Mouse (Mus musculus) heart, embryonic 15.5 days (tissue): ENCODE measurements around the gene Gm49355. TPM values are rescaled to one million over a fixed set of nuclear protein-coding genes. Genes with fewer than 3 reads are reported as not detected.
"Not testable (repeated sequence)": the region's sequence is repeated elsewhere in the genome, so short reads cannot be mapped to it uniquely, and the experiment has no call there.

Experiments used
- ATAC-seq: fragments of 200-750 bp; cut with Nextera tagmentation; replicated peaks from 2 replicates; pipeline ENCODE4 v1.8.0; 2017; ENCODE audit warnings: low read depth, moderate TSS enrichment; ENCODE audit not compliant: insufficient number of reproducible peaks, insufficient read depth, low FRiP score
- H3K27ac ChIP-seq: fragments of 300-500 bp; sonication (generic); 2 replicates; pipeline ENCODE4 v1.5.1; 2015; ENCODE audit warnings: mild to moderate bottlenecking, inconsistent platforms
- H3K27me3 ChIP-seq: fragments of 300-500 bp; sonication (generic); 2 replicates; pipeline ENCODE4 v1.6.1; 2015; ENCODE audit warnings: inconsistent platforms
- H3K36me3 ChIP-seq: fragments of 300-500 bp; sonication (generic); 2 replicates; pipeline ENCODE4 v1.6.1; 2015; ENCODE audit warnings: mild to moderate bottlenecking, inconsistent platforms
- H3K4me1 ChIP-seq: fragments of 300-500 bp; sonication (generic); replicated peaks from 2 replicates; pipeline ENCODE4 v1.6.1; 2015; ENCODE audit warnings: inconsistent platforms
- H3K4me2 ChIP-seq: fragments of 300-500 bp; sonication (generic); 2 replicates; pipeline ENCODE4 v1.6.1; 2015; ENCODE audit warnings: inconsistent platforms, mild to moderate bottlenecking, moderate library complexity
- H3K4me3 ChIP-seq: fragments of 300-500 bp; sonication (generic); 2 replicates; pipeline ENCODE4 v1.5.1; 2015; ENCODE audit warnings: mild to moderate bottlenecking, inconsistent platforms
- H3K9ac ChIP-seq: fragments of 300-500 bp; sonication (generic); 2 replicates; pipeline ENCODE4 v1.6.1; 2015; ENCODE audit warnings: mild to moderate bottlenecking, inconsistent platforms
- H3K9me3 ChIP-seq: fragments of 300-500 bp; sonication (generic); replicated peaks from 2 replicates; pipeline ENCODE4 v1.6.1; 2016; ENCODE audit warnings: inconsistent platforms
- WGBS: fragments of 180-500 bp; shearing (Covaris S2); methylation state at CpG from one replicate; pipeline ENCODE4 v1.1.7; 2015; ENCODE audit warnings: mixed read lengths; 5-methylcytosine and 5-hydroxymethylcytosine counted together
- polyA plus RNA-seq: library from polyadenylated mRNA; unstranded; fragments of >200 nt; fragmentation: Nextera tagmentation; extraction: Ambion mirVana; gene quantifications from 2 replicates; pipeline ENCODE4 v1.2.1, GENCODE M21; 2015

Gene Gm49355
- polyA plus RNA-seq, result 0.16 and 0.18 TPM in 2 replicates

GRCm38 (mm10) chr14:12283641-12284040, at the start of gene Gm49355:
Gene Gm49355 (plus strand): TSS chr14:12283976.
- Histone ChIP-seq H3K4me3 (peak within 1 kb of the TSS; percentile 87), H3K4me1 (no peaks in the 10 kb centered on the region), H3K27ac (peak within 1 kb of the TSS; percentile 97), H3K9me3 (no peaks in the 10 kb centered on the region), H3K27me3 (0 out of 2 replicates have a peak, but pooled peaks cover 14% of the 10 kb centered on the region), H3K9ac (peak within 1 kb of the TSS; percentile 88), H3K4me2 (peak within 1 kb of the TSS; percentile 73), H3K36me3 (peaks cover 5% of the 10 kb centered on the region)
- 75% methylated on average over 6 of the region's 6 CpGs for WGBS
- no peak for ATAC-seq

GRCm38 (mm10) chr14:12243726-12244125, 40.0 kb upstream of the Gm49355 start:
- Histone ChIP-seq H3K36me3 (no peaks in the 10 kb centered on the region), H3K4me3 (no peak overlapping the region), H3K9ac (no peak overlapping the region), H3K27ac (no peak overlapping the region), H3K9me3 (no peaks in the 10 kb centered on the region), H3K27me3 (no peaks in the 10 kb centered on the region), H3K4me1 (no peaks in the 10 kb centered on the region), H3K4me2 (no peak overlapping the region)
- ATAC-seq, result no peak
- WGBS, result 48% methylated on average over 4 of the region's 4 CpGs

GRCm38 (mm10) chr14:12276031-12276430, 7.7 kb upstream of the Gm49355 start:
- Histone ChIP-seq H3K27ac (no peak overlapping the region), H3K4me2 (no peak overlapping the region), H3K4me3 (no peak overlapping the region), H3K36me3 (no peaks in the 10 kb centered on the region), H3K9me3 (no peaks in the 10 kb centered on the region), H3K4me1 (no peaks in the 10 kb centered on the region), H3K27me3 (0 out of 2 replicates have a peak, but pooled peaks cover 8% of the 10 kb centered on the region), H3K9ac (no peak overlapping the region)
- ATAC-seq, result no peak
- WGBS, result 54% methylated on average over 3 of the region's 3 CpGs

- Histone ChIP-seq H3K4me1 (no peaks in the 10 kb centered on the region), H3K36me3 (peaks cover 10% of the 10 kb centered on the region), H3K27me3 (0 out of 2 replicates have a peak, but pooled peaks cover 14% of the 10 kb centered on the region), H3K9me3 (no peaks in the 10 kb centered on the region), H3K9ac (peak within 1 kb of the TSS; percentile 88), H3K4me2 (peak within 1 kb of the TSS; percentile 73), H3K4me3 (peak within 1 kb of the TSS; percentile 87), H3K27ac (peak within 1 kb of the TSS; percentile 97)
- peak; percentile 95 for ATAC-seq
- under 1% methylated on average over 48 of the region's 48 CpGs for WGBS
Measured at GRCm38 (mm10) chr14:12284141-12284912, 551 bp downstream of the Gm49355 start, which contains the start of gene 3830406C13Rik. Gene 3830406C13Rik (plus strand): TSS chr14:12284173.

- not testable (repeated sequence) for H3K27me3 ChIP-seq
Measured at GRCm38 (mm10) chr14:12289747-12290146, 6.0 kb downstream of the Gm49355 start.

GRCm38 (mm10) chr14:12296391-12296790, 12.6 kb downstream of the Gm49355 start:
- Histone ChIP-seq H3K4me1 (no peaks in the 10 kb centered on the region), H3K27me3 (no peaks in the 10 kb centered on the region), H3K4me2 (no peak overlapping the region), H3K36me3 (peaks cover 6% of the 10 kb centered on the region; the same call in 1 of the 2 replicates), H3K27ac (no peak overlapping the region), H3K9me3 (no peaks in the 10 kb centered on the region), H3K9ac (no peak overlapping the region), H3K4me3 (no peak overlapping the region)
- 84% methylated on average over 7 of the region's 7 CpGs for WGBS
- ATAC-seq, result no peak

More at GRCm38 (mm10) chr14:12289747-12290146, 6.0 kb downstream of the Gm49355 start:
- ATAC-seq, H3K4me3 ChIP-seq, H3K9me3 ChIP-seq, H3K4me1 ChIP-seq, H3K4me2 ChIP-seq, H3K9ac ChIP-seq, H3K27ac ChIP-seq: not testable (repeated sequence)
- H3K36me3 ChIP-seq, result peaks cover 15% of the 10 kb centered on the region

- no peak for ATAC-seq
- H3K27me3 ChIP-seq, result no peaks in the 10 kb centered on the region
- no peak overlapping the region for H3K27ac ChIP-seq
- no peaks in the 10 kb centered on the region for H3K9me3 ChIP-seq
- no peaks in the 10 kb centered on the region for H3K4me1 ChIP-seq
- peaks cover 6% of the 10 kb centered on the region; the same call in 1 of the 2 replicates for H3K36me3 ChIP-seq
- H3K9ac ChIP-seq, result no peak overlapping the region
- H3K4me3 ChIP-seq, result no peak overlapping the region
- no peak overlapping the region for H3K4me2 ChIP-seq
Measured at GRCm38 (mm10) chr14:12299171-12299570, 15.4 kb downstream of the Gm49355 start.

- Histone ChIP-seq H3K27me3 (no peaks in the 10 kb centered on the region), H3K9ac (no peak overlapping the region), H3K4me3 (no peak overlapping the region), H3K4me2 (no peak overlapping the region), H3K4me1 (no peaks in the 10 kb centered on the region), H3K36me3 (peaks cover 6% of the 10 kb centered on the region; the same call in 1 of the 2 replicates), H3K27ac (no peak overlapping the region), H3K9me3 (no peaks in the 10 kb centered on the region)
- ATAC-seq, result no peak
- 77% methylated on average over 6 of the region's 6 CpGs for WGBS
Measured at GRCm38 (mm10) chr14:12299654-12300053, 15.9 kb downstream of the Gm49355 start.

GRCm38 (mm10) chr14:12300275-12300674, 16.5 kb downstream of the Gm49355 start:
- no peak for ATAC-seq
- no peaks in the 10 kb centered on the region for H3K4me1 ChIP-seq
- H3K9me3 ChIP-seq, result no peaks in the 10 kb centered on the region
- no peaks in the 10 kb centered on the region for H3K27me3 ChIP-seq
- H3K27ac ChIP-seq, result no peak overlapping the region
- H3K36me3 ChIP-seq, result peaks cover 6% of the 10 kb centered on the region; the same call in 1 of the 2 replicates
- H3K4me2 ChIP-seq, result no peak overlapping the region
- 71% methylated on average over 4 of the region's 4 CpGs for WGBS
- H3K9ac ChIP-seq, result no peak overlapping the region
- H3K4me3 ChIP-seq, result no peak overlapping the region

- Histone ChIP-seq H3K4me1 (no peaks in the 10 kb centered on the region), H3K9ac (no peak overlapping the region), H3K27ac (no peak overlapping the region), H3K9me3 (no peaks in the 10 kb centered on the region), H3K36me3 (peaks cover 6% of the 10 kb centered on the region; the same call in 1 of the 2 replicates), H3K27me3 (no peaks in the 10 kb centered on the region), H3K4me3 (no peak overlapping the region), H3K4me2 (no peak overlapping the region)
- no peak for ATAC-seq
- 70% methylated on average over 3 of the region's 3 CpGs for WGBS
Measured at GRCm38 (mm10) chr14:12300677-12301076, 16.9 kb downstream of the Gm49355 start.

GRCm38 (mm10) chr14:12303106-12303505, 19.3 kb downstream of the Gm49355 start:
- WGBS, result 77% methylated on average over 2 of the region's 2 CpGs
- H3K4me3 ChIP-seq, result no peak overlapping the region
- no peaks in the 10 kb centered on the region for H3K9me3 ChIP-seq
- H3K4me2 ChIP-seq, result no peak overlapping the region
- H3K27me3 ChIP-seq, result no peaks in the 10 kb centered on the region
- no peak for ATAC-seq
- no peaks in the 10 kb centered on the region for H3K4me1 ChIP-seq
- no peak overlapping the region for H3K27ac ChIP-seq
- no peak overlapping the region for H3K9ac ChIP-seq
- H3K36me3 ChIP-seq, result peaks cover 5% of the 10 kb centered on the region; the same call in 1 of the 2 replicates

GRCm38 (mm10) chr14:12333622-12334021, 49.8 kb downstream of the Gm49355 start:
- H3K4me3 ChIP-seq, result no peak overlapping the region
- no peak overlapping the region for H3K9ac ChIP-seq
- H3K36me3 ChIP-seq, result no peaks in the 10 kb centered on the region
- H3K4me2 ChIP-seq, result no peak overlapping the region
- no peaks in the 10 kb centered on the region for H3K9me3 ChIP-seq
- H3K4me1 ChIP-seq, result no peaks in the 10 kb centered on the region
- H3K27me3 ChIP-seq, result peaks cover 46% of the 10 kb centered on the region
- 72% methylated on average over 7 of the region's 7 CpGs for WGBS
- no peak for ATAC-seq
- no peak overlapping the region for H3K27ac ChIP-seq
